In the genomic region with DNA sequence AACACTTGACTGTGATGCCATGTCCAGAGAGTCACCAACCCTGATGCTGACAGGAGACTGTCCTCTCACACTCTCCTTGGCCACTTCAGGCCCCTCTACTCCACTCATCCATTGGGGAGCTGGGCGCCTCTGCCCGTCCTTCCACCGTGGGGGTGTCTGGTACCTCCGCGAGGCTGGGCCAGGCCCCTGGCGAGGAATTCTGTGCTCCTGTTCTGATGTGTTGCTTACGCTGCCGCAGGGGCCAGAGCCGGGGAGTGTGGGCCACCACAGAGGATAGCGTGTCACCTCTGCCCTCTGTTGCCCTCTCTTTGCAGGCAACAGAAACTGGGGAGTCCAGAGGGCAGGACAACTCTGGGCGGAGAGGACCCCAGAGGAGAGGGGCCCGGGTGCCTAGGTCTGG, we compare ENCODE assay signal across 9 mouse cellular contexts. TPM values are rescaled to one million over a fixed set of nuclear protein-coding genes. Genes with fewer than 3 reads are reported as not detected.
DNase-seq lines count a peak whose midpoint lies in the region; ATAC-seq and TF ChIP-seq lines count a peak whose summit lies in the region.
"Had no signal": no experiment of that assay in that cellular context is flagged by ENCODE, and none has a peak within 500 bp of the region (broad histone marks: within the 10 kb centered on the region; RNA-seq: fewer than 3 reads in every experiment).

No protein-coding gene starts in this region.

- WGBS in heart, embryonic 11.5 days (ENCODE audit: insufficient replicate concordance) = 32% methylated on average over 12 of the region's 12 CpGs
- WGBS in hindbrain, embryonic 13.5 days = 43% methylated on average over 12 of the region's 12 CpGs
- whole genome bisulfite sequencing in liver, postnatal 0 days (ENCODE audit: insufficient replicate concordance) = 52% methylated on average over 12 of the region's 12 CpGs

- ATAC-seq in heart, embryonic 11.5 days (replicated peaks; ENCODE audit: insufficient number of reproducible peaks, low FRiP score, low TSS enrichment) = no peak
- no peak; the same call in 1 of the 2 replicates for ATAC-seq in hindbrain, embryonic 13.5 days (ENCODE audit: low FRiP score)
- no peak for ATAC-seq in liver, postnatal 0 days
- ATAC-seq in megakaryocyte-erythroid progenitor cell, adult 5-6 weeks (replicated peaks; ENCODE audit: low FRiP score, low TSS enrichment, poor library complexity, severe bottlenecking) = no peak

- in situ Hi-C loops in ES-E14 (cut with MboI; ENCODE audit: low sequenced_read_pairs in 2 of 2, unreplicated experiment in 2 of 2) = no loop called here

- H3K9ac ChIP-seq in heart, embryonic 11.5 days (ENCODE audit: low read depth, low read length) = 0 out of 2 replicates have a peak overlapping the region, but pooled peaks have one; percentile 44
- H3K9ac ChIP-seq in ES-E14 (ENCODE audit: insufficient read depth, low read depth, low read length, poor library complexity, severe bottlenecking) = peak overlapping the region; percentile 37; the same call in 1 of the 2 replicates
- H3K9ac ChIP-seq in hindbrain, embryonic 13.5 days = no peak overlapping the region
- H3K9ac ChIP-seq in liver, postnatal 0 days (replicated peaks) = no peak overlapping the region

- no peaks in the 10 kb centered on the region for H3K9me3 ChIP-seq in heart, embryonic 11.5 days (replicated peaks; ENCODE audit: control insufficient read depth, low read length)
- H3K9me3 ChIP-seq in ES-E14 (ENCODE audit: control insufficient read depth, insufficient read depth, low read depth, low read length) = no peaks in the 10 kb centered on the region
- H3K9me3 ChIP-seq in hindbrain, embryonic 13.5 days = no peaks in the 10 kb centered on the region
- H3K9me3 ChIP-seq in liver, postnatal 0 days (ENCODE audit: low read length) = no peaks in the 10 kb centered on the region
- H3K9me3 ChIP-seq: megakaryocyte, embryonic 14.5 days had no signal

- TF ChIP-seq CTCF in liver, postnatal 0 days (IDR thresholded peaks at IDR 0.05; ENCODE audit: low read depth) = no peak

- H3K4me1 ChIP-seq in heart, embryonic 11.5 days (ENCODE audit: control insufficient read depth, insufficient read depth, low read length) = peaks cover 12% of the 10 kb centered on the region
- H3K4me1 ChIP-seq in ES-E14 (ENCODE audit: control insufficient read depth in 2 of 2, insufficient read depth in 2 of 2, low read length in 2 of 2, poor library complexity in 1 of 2) = peaks cover 0 to 5% of the 10 kb centered on the region in 2 experiments; a peak in 2 of 4 replicates
- peaks cover 16% of the 10 kb centered on the region for H3K4me1 ChIP-seq in hindbrain, embryonic 13.5 days (replicated peaks)
- H3K4me1 ChIP-seq in liver, postnatal 0 days (ENCODE audit: insufficient read depth) = peaks cover 10% of the 10 kb centered on the region

- peak overlapping the region; percentile 40 for H3K4me3 ChIP-seq in heart, embryonic 11.5 days (ENCODE audit: low read depth, low read length)
- H3K4me3 ChIP-seq in ES-E14 (ENCODE audit: insufficient read depth in 1 of 2, low read depth in 1 of 2, low read length in 2 of 2, poor library complexity in 1 of 2, severe bottlenecking in 1 of 2) = peak overlapping the region; percentile 24 to 76; a peak in 3 of 4 replicates
- 0 out of 2 replicates have a peak overlapping the region, but pooled peaks have one; percentile 28 for H3K4me3 ChIP-seq in hindbrain, embryonic 13.5 days
- H3K4me3 ChIP-seq in liver, postnatal 0 days (ENCODE audit: low read depth, low read length) = peak overlapping the region; percentile 32; the same call in 1 of the 2 replicates
- H3K4me3 ChIP-seq: megakaryocyte, embryonic 14.5 days had no signal

- no peak for TF ChIP-seq EP300 in liver, postnatal 0 days (IDR thresholded peaks at IDR 0.05; ENCODE audit: low read depth)

- H3K27ac ChIP-seq in heart, embryonic 11.5 days (ENCODE audit: low read depth, low read length) = no peak overlapping the region
- H3K27ac ChIP-seq in ES-E14 (ENCODE audit: insufficient read depth, low read depth, low read length, poor library complexity, severe bottlenecking) = no peak overlapping the region
- H3K27ac ChIP-seq in hindbrain, embryonic 13.5 days = no peak overlapping the region
- no peak overlapping the region for H3K27ac ChIP-seq in liver, postnatal 0 days (ENCODE audit: low read depth)

- peak overlapping the region; percentile 73 for H3K4me2 ChIP-seq in heart, embryonic 11.5 days
- peak overlapping the region; percentile 53 for H3K4me2 ChIP-seq in hindbrain, embryonic 13.5 days
- H3K4me2 ChIP-seq in liver, postnatal 0 days (ENCODE audit: low read depth, low read length) = peak overlapping the region; percentile 65

- no peaks in the 10 kb centered on the region for H3K36me3 ChIP-seq in heart, embryonic 11.5 days (ENCODE audit: control insufficient read depth, insufficient read depth, low read length)
- no peaks in the 10 kb centered on the region for H3K36me3 ChIP-seq in ES-E14 (ENCODE audit: control insufficient read depth, insufficient read depth, low read length, poor library complexity, severe bottlenecking)
- peaks cover 80% of the 10 kb centered on the region for H3K36me3 ChIP-seq in hindbrain, embryonic 13.5 days
- no peaks in the 10 kb centered on the region for H3K36me3 ChIP-seq in liver, postnatal 0 days (replicated peaks; ENCODE audit: insufficient read depth, low read length)

- DNase-seq in heart, adult 11 months = no peak
- no peak for DNase-seq in ES-E14 (ENCODE audit: low read depth, low spot score)
- no peak for DNase-seq in liver, postnatal 0 days
- DNase-seq in embryo, embryonic 11 days = no peak
- DNase-seq in testis, postnatal 10 days (ENCODE audit: low spot score) = no peak

- peaks cover 52% of the 10 kb centered on the region for H3K27me3 ChIP-seq in heart, embryonic 11.5 days (ENCODE audit: control insufficient read depth, insufficient read depth, low read length)
- peaks cover 60% of the 10 kb centered on the region for H3K27me3 ChIP-seq in hindbrain, embryonic 13.5 days
- peaks cover 3% of the 10 kb centered on the region; the same call in 1 of the 2 replicates for H3K27me3 ChIP-seq in liver, postnatal 0 days (ENCODE audit: insufficient read depth, low read length)

TF ChIP-seq in ES-E14, 5 proteins besides CTCF, POLR2A, EP300 and RAD21:
- TF ChIP-seq HCFC1 (IDR thresholded peaks at IDR 0.05; ENCODE audit: borderline replicate concordance, insufficient read depth, low read length) = no peak
- no peak for TF ChIP-seq ZNF384 (IDR thresholded peaks at IDR 0.05; ENCODE audit: low read depth, low read length)
- no peak for TF ChIP-seq MAFK (IDR thresholded peaks at IDR 0.05; ENCODE audit: insufficient read depth, low read depth, low read length)
- no peak for TF ChIP-seq CHD2 (IDR thresholded peaks at IDR 0.05; ENCODE audit: low read depth, low read length)
- no peak for TF ChIP-seq ZC3H11A (IDR thresholded peaks at IDR 0.05; ENCODE audit: borderline replicate concordance, low read depth, low read length)

RNA-seq across cellular contexts. Expression of a gene that starts 14.5 kb away (rescaled TPM):
- polyA plus RNA-seq in heart, embryonic 11.5 days (2014; fragmentation: Nextera tagmentation; extraction: Ambion mirVana) = 6.7 and 9.4 TPM in 2 replicates
- total RNA-seq in ES-E14 (2012; rRNA removed) = not detected in 2 replicates
- 0.65 and 1.00 TPM in 2 replicates for polyA plus RNA-seq in hindbrain, embryonic 13.5 days (2015; fragmentation: Nextera tagmentation; extraction: Ambion mirVana)
- polyA plus RNA-seq in liver, postnatal 0 days (2015; fragmentation: Nextera tagmentation; extraction: Ambion mirVana) = 250 and 274 TPM in 2 replicates
- 7.9 TPM in 1 of 2 replicates, not detected in the other for total RNA-seq in megakaryocyte-erythroid progenitor cell, adult 5-6 weeks (2014; fragmentation: Nextera tagmentation)
- total RNA-seq in megakaryocyte-erythroid progenitor cell, adult 5-6 weeks (2017) = 7.6 and 31.9 TPM in 2 replicates

RNA-seq across cellular contexts. Expression of a gene that starts 18.6 kb away (rescaled TPM):
- polyA plus RNA-seq in heart, embryonic 11.5 days (2014; fragmentation: Nextera tagmentation; extraction: Ambion mirVana) = 0.72 and 1.2 TPM in 2 replicates
- total RNA-seq in ES-E14 (2012; rRNA removed) = 1.8 and 5.2 TPM in 2 replicates
- 40.7 and 40.8 TPM in 2 replicates for polyA plus RNA-seq in hindbrain, embryonic 13.5 days (2015; fragmentation: Nextera tagmentation; extraction: Ambion mirVana)
- polyA plus RNA-seq in liver, postnatal 0 days (2015; fragmentation: Nextera tagmentation; extraction: Ambion mirVana) = 0.59 and 1.2 TPM in 2 replicates
- 5.5 and 20.3 TPM in 2 replicates for total RNA-seq in megakaryocyte-erythroid progenitor cell, adult 5-6 weeks (2014; fragmentation: Nextera tagmentation)
- 3.5 and 5.4 TPM in 2 replicates for total RNA-seq in megakaryocyte-erythroid progenitor cell, adult 5-6 weeks (2017)

RNA-seq across cellular contexts. Expression of a gene that starts 41.6 kb away (rescaled TPM):
- polyA plus RNA-seq in heart, embryonic 11.5 days (2014; fragmentation: Nextera tagmentation; extraction: Ambion mirVana) = 114 and 120 TPM in 2 replicates
- 178 and 220 TPM in 2 replicates for total RNA-seq in ES-E14 (2012; rRNA removed)
- polyA plus RNA-seq in hindbrain, embryonic 13.5 days (2015; fragmentation: Nextera tagmentation; extraction: Ambion mirVana) = 143 and 150 TPM in 2 replicates
- polyA plus RNA-seq in liver, postnatal 0 days (2015; fragmentation: Nextera tagmentation; extraction: Ambion mirVana) = 114 and 120 TPM in 2 replicates
- total RNA-seq in megakaryocyte-erythroid progenitor cell, adult 5-6 weeks (2014; fragmentation: Nextera tagmentation) = 146 and 192 TPM in 2 replicates
- 55.2 and 75.2 TPM in 2 replicates for total RNA-seq in megakaryocyte-erythroid progenitor cell, adult 5-6 weeks (2017)

RNA-seq across cellular contexts. Expression of a gene that starts 49.2 kb away (rescaled TPM):
- 0.34 TPM in 1 of 2 replicates, not detected in the other for polyA plus RNA-seq in heart, embryonic 11.5 days (2014; fragmentation: Nextera tagmentation; extraction: Ambion mirVana)
- not detected in 2 replicates for total RNA-seq in ES-E14 (2012; rRNA removed)
- polyA plus RNA-seq in hindbrain, embryonic 13.5 days (2015; fragmentation: Nextera tagmentation; extraction: Ambion mirVana) = 0.41 and 1.5 TPM in 2 replicates
- not detected in 2 replicates for polyA plus RNA-seq in liver, postnatal 0 days (2015; fragmentation: Nextera tagmentation; extraction: Ambion mirVana)
- not detected in 2 replicates for total RNA-seq in megakaryocyte-erythroid progenitor cell, adult 5-6 weeks (2014; fragmentation: Nextera tagmentation)
- total RNA-seq in megakaryocyte-erythroid progenitor cell, adult 5-6 weeks (2017) = not detected in 2 replicates

Comparison
In these comparisons a context has a peak if more than half of its experiments do, and no peak if none do; other contexts are left out.
1. H3K9ac ChIP-seq: peak in heart, embryonic 11.5 days (single experiment) and ES-E14 (single experiment); none in hindbrain, embryonic 13.5 days (single experiment) and liver, postnatal 0 days (single experiment).
2. RNA of a gene that starts 14.5 kb away (polyA plus RNA-seq): 250 to 274 TPM in liver, postnatal 0 days; 6.7 to 9.4 TPM in heart, embryonic 11.5 days and 0.65 to 1.00 TPM in hindbrain, embryonic 13.5 days; every median in the first group is over 10 times any median in the second.
3. RNA of a gene that starts 18.6 kb away (polyA plus RNA-seq): 40.7 to 40.8 TPM in hindbrain, embryonic 13.5 days; 0.59 to 1.2 TPM in liver, postnatal 0 days and 0.72 to 1.2 TPM in heart, embryonic 11.5 days; every median in the first group is over 10 times any median in the second.
4. Peak in every context shown above with its lines, with median percentiles within 50 percentile points of each other: H3K4me2 ChIP-seq and H3K4me3 ChIP-seq.